ENCODE assay signal across 19 mouse cellular contexts in the genomic region with DNA sequence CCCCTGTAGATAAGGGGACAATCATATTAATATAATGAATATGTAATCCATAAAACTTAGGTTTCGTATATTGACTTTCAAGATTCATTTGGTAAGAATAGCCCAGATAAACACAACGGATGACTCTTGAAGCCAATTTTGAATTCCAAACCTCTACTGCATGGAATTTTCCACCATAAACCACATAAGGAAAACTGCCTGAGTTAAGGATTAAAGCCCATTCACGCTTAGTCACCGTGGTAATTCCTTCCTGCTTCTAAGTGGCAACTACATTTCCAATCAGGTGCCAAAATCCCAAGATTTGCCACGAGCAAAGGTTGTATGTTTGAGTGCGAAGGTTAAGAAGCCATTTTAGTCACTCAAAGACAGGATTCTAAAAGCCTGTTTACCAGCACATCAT. TPM values are rescaled to one million over a fixed set of nuclear protein-coding genes. Genes with fewer than 3 reads are reported as not detected.
DNase-seq lines count a peak whose midpoint lies in the region; ATAC-seq and TF ChIP-seq lines count a peak whose summit lies in the region.
"Had no signal": no experiment of that assay in that cellular context is flagged by ENCODE, and none has a peak within 500 bp of the region (broad histone marks: within the 10 kb centered on the region; RNA-seq: fewer than 3 reads in every experiment).

No protein-coding gene starts in this region.

- no peak overlapping the region for H3K4me3 ChIP-seq in myocyte
- no peak overlapping the region for H3K4me3 ChIP-seq in forebrain, postnatal 0 days (ENCODE audit: low read depth, low read length)
- H3K4me3 ChIP-seq: forebrain, embryonic 10.5 days; forebrain, embryonic 15.5 days; heart, embryonic 13.5 days had no signal

- H3K27me3 ChIP-seq in myocyte (ENCODE audit: control insufficient read depth, insufficient read depth, insufficient read length): no peaks in the 10 kb centered on the region
- H3K27me3 ChIP-seq in forebrain, postnatal 0 days (ENCODE audit: insufficient read depth, low read length): no peaks in the 10 kb centered on the region
- H3K27me3 ChIP-seq: CH12.LX; forebrain, embryonic 15.5 days; heart, embryonic 13.5 days had no signal

- H3K36me3 ChIP-seq in myocyte (ENCODE audit: control insufficient read depth, insufficient read depth): no peaks in the 10 kb centered on the region
- no peaks in the 10 kb centered on the region for H3K36me3 ChIP-seq in forebrain, postnatal 0 days (ENCODE audit: insufficient read depth)
- H3K36me3 ChIP-seq: forebrain, embryonic 10.5 days; forebrain, embryonic 15.5 days; heart, embryonic 13.5 days had no signal

- peak; percentile 2 for DNase-seq in testis, postnatal 10 days (ENCODE audit: low spot score)
- DNase-seq in testis, postnatal 14 days (ENCODE audit: low spot score): no peak
- peak; percentile 67 for DNase-seq in NIH3T3 (ENCODE audit: low read depth)
- DNase-seq in forebrain, postnatal 0 days: no peak
- no peak for DNase-seq in lung, postnatal 10 days
- DNase-seq: adrenal gland, adult 2 months; adrenal gland, postnatal 25 days; cerebellum, adult 2 months; cerebellum, postnatal 10 days; gastrocnemius, postnatal 10 days; heart, postnatal 36 days had no signal

- H3K9ac ChIP-seq in forebrain, postnatal 0 days: no peak overlapping the region
- H3K9ac ChIP-seq: forebrain, embryonic 15.5 days; heart, embryonic 13.5 days had no signal

- no peak for TF ChIP-seq CTCF in forebrain, postnatal 0 days (IDR thresholded peaks at IDR 0.05; ENCODE audit: low read depth)

- H3ac ChIP-seq in myocyte (ENCODE audit: control insufficient read depth, insufficient read length): no peak overlapping the region

- 67% methylated on average over 6 of the region's 6 CpGs for WGBS in forebrain, postnatal 0 days

- no peak for ATAC-seq in forebrain, postnatal 0 days
- ATAC-seq: forebrain, embryonic 15.5 days; hindbrain, embryonic 16.5 days; inflammation-experienced regulatory T-cells, adult 6 months; intestine, postnatal 0 days had no signal

- no peak for TF ChIP-seq POLR2A in myocyte (IDR thresholded peaks at IDR 0.05; ENCODE audit: insufficient read length, low read depth)

- no peaks in the 10 kb centered on the region for H3K4me1 ChIP-seq in forebrain, postnatal 0 days (ENCODE audit: insufficient read depth)
- H3K4me1 ChIP-seq: forebrain, embryonic 15.5 days had no signal

- no peaks in the 10 kb centered on the region for H3K9me3 ChIP-seq in forebrain, postnatal 0 days (ENCODE audit: low read length)
- H3K9me3 ChIP-seq: forebrain, embryonic 10.5 days; forebrain, embryonic 15.5 days; heart, embryonic 13.5 days had no signal

- no peaks in the 10 kb centered on the region for H3K79me2 ChIP-seq in myocyte (ENCODE audit: control insufficient read depth, insufficient read depth)

- peak overlapping the region; percentile 56 for H3K4me2 ChIP-seq in myocyte (ENCODE audit: low read depth)
- no peak overlapping the region for H3K4me2 ChIP-seq in forebrain, postnatal 0 days (ENCODE audit: low read depth)
- H3K4me2 ChIP-seq: forebrain, embryonic 15.5 days; heart, embryonic 13.5 days had no signal

- H3K27ac ChIP-seq in forebrain, postnatal 0 days (ENCODE audit: low read depth, low read length): no peak overlapping the region
- H3K27ac ChIP-seq: forebrain, embryonic 10.5 days; forebrain, embryonic 15.5 days; heart, embryonic 13.5 days had no signal

TF ChIP-seq in myocyte, 11 proteins besides CTCF, POLR2A, EP300 and RAD21:
- TF ChIP-seq E2F4 (IDR thresholded peaks at IDR 0.05; ENCODE audit: insufficient read depth) (no peak), SRF (IDR thresholded peaks at IDR 0.05; ENCODE audit: control insufficient read depth, insufficient read length, low read depth) (no peak), TCF12 (IDR thresholded peaks at IDR 0.05; ENCODE audit: insufficient read depth, poor library complexity, severe bottlenecking) (no peak), MAX (IDR thresholded peaks at IDR 0.05; ENCODE audit: low read depth) (no peak), TCF3 (IDR thresholded peaks at IDR 0.05; ENCODE audit: insufficient read length, low read depth) (no peak), CEBPB (IDR thresholded peaks at IDR 0.05; ENCODE audit: insufficient read depth, poor library complexity, severe bottlenecking) (no peak), POLR2AphosphoS2 (IDR thresholded peaks at IDR 0.05; ENCODE audit: insufficient read length, low read depth) (no peak), MYOG (IDR thresholded peaks at IDR 0.05; ENCODE audit: control insufficient read depth in 1 of 3, insufficient read depth in 1 of 3, insufficient read length in 2 of 3, low read depth in 2 of 3) (no peak), REST (IDR thresholded peaks at IDR 0.05; ENCODE audit: insufficient read depth, insufficient read length) (no peak), USF1 (IDR thresholded peaks at IDR 0.05; ENCODE audit: low read depth) (no peak), MYOD1 (IDR thresholded peaks at IDR 0.05; ENCODE audit: control insufficient read depth in 1 of 3, insufficient read length in 2 of 3, low read depth in 2 of 3) (no peak)
TF ChIP-seq in myocyte: peak in this region for 0.

RNA-seq across cellular contexts. Expression of a gene that starts 20.3 kb away (rescaled TPM):
- polyA plus RNA-seq in myocyte (2012; fragmentation: generic; extraction: Trizol): 14.1 TPM
- 15.5 and 17.3 TPM in 2 replicates for total RNA-seq in forebrain, postnatal 0 days (2014; rRNA removed)
- 26.2 and 26.4 TPM in 2 replicates for polyA plus RNA-seq in forebrain, postnatal 0 days (2015; fragmentation: Nextera tagmentation; extraction: Ambion mirVana)
- polyA plus RNA-seq: inflammation-experienced regulatory T-cells, adult 6 months had no signal

Comparison
In these comparisons a context has a peak if more than half of its experiments do, and no peak if none do; other contexts are left out.
1. DNase-seq: peak in testis, postnatal 10 days (single experiment) and NIH3T3 (single experiment); none in testis, postnatal 14 days (single experiment), forebrain, postnatal 0 days (single experiment) and lung, postnatal 10 days (single experiment).